Mouse (Mus musculus) R1 (cell line): ENCODE measurements around the gene Hira.
"Not testable (repeated sequence)": the region's sequence is repeated elsewhere in the genome, so short reads cannot be mapped to it uniquely, and the experiment has no call there.

ENCODE experiments used
- DNase-seq: peaks from one replicate; pipeline ENCODE4 v3.0.0-alpha.2; 2018; ENCODE audit warnings: low read depth, low spot score

Hira gene

DNA sequence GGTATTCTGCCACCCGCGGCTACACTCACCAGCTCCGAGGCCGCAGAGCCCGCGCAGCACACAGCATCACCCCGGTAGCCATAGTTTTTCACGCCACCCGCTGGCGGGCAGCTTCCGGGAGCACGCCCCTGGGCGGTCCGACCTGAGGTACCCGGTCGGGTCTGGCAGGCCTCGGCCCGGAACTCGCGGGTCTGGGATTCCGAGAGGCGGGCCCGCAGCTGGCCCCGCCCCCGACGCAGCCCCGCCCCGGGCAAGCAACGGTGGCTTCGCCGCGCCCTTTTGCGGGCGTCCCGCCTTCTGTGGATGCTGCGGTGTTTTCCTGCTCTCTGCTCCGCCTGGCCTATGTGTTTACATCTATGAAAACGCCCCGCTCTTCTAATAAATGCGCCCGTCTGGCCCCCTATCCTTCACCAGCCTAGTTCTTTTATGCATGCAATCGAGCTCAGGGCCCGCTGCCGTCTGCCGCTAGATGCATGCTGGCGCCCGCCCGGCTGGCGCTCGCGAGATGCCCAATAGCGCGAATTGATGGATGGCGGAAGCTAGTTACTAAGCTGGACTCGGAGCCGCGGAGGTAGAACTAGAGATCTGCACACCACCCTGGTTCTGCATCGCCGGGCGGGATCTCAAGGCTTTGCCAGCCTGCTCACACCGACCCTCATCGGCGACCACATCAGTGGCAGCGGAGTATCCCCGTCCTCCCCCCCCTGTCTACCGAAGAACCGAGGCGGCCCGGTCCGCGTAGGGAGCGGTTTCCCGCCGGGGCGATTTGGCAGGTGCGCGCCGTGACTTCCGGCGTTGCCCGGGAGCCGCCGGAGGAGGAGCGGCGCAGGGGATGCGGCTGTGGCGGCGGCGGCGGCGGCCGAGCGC lies at the start of gene Hira, which contains the start of gene Mrpl40:
Hira (plus strand) TSS at position 596 of the 867 bp plus-strand sequence.
Mrpl40 (minus strand) TSS at position 421 of the 867 bp plus-strand sequence.
- DNase-seq, result peak; percentile 94

DNA sequence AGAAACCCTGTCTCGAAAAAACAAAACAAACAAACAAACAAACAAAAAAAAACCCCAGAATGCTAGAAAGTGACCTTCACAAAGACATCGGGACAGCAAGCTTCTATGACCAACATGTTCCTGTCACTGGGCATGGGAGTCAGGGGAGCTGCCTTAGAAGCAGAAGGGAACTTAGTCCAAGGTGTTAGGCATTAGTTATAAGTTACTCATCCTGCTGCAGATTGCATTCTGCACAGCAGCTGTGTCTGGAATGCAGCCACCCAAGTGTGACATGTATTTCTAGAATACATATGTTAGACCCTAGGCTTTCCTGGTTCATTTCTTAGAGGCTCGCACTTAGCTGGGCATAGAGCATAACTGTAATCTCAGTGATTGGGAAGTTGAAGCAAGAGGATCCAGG lies 48.2 kb upstream of the Hira start:
- DNase-seq, result no peak

DNA sequence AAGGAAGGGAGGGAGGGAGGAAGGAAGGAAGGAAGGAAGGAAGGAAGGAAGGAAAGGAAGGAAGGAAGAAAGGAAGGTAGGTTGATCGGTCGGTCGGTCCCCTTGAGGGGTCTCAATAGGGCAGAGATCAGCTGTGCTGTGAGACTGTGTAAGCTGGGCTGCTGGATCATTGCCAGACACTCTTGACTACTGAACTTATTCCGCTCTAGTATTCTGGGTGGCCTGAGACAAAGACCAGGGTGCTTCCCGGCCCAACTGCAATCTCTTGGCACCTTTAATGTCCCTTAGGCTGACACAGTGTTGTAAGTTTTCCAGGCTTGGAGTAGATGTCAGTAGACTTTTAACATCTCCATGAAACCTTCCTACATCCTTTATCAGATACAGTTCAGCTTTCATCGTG lies 47.7 kb upstream of the Hira start:
- DNase-seq, result no peak

DNA sequence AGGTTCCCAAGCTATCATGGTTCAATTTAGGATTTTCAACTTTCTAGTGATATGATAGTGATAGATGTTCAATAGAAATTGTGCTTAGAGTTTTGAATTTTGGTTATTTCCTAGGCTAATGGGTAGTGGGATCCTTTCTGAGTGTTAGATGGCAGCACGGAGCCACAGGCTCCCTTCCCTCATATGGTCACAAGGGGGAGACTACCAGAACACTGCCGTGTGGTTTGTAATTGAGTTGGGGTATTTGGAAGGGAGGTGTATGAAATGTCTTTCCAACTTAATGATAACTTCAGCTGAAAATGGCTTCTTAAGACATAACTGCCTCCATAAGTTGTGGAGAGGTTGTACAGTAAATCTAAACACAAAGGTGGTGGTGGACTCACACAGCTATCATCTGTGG lies 43.4 kb upstream of the Hira start:
- DNase-seq, result no peak

DNA sequence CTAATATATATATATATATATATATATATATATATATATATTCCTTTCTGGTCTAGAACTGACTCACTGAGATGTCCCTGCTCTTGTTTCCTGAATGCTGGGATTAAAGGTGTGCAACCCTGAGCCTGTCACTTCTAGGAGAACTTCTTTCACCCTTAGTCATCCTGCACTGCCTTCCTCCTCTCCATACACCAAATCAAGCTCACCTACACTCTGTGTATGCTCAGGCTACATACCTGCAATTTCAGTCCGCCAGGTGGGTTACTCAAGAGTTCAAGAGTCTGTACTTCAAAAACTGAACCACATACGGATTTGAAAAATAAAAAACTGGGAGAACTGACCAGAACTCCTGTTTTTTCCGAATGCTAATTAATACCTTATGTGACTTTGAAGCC lies 40.8 kb upstream of the Hira start:
- no peak for DNase-seq

DNA sequence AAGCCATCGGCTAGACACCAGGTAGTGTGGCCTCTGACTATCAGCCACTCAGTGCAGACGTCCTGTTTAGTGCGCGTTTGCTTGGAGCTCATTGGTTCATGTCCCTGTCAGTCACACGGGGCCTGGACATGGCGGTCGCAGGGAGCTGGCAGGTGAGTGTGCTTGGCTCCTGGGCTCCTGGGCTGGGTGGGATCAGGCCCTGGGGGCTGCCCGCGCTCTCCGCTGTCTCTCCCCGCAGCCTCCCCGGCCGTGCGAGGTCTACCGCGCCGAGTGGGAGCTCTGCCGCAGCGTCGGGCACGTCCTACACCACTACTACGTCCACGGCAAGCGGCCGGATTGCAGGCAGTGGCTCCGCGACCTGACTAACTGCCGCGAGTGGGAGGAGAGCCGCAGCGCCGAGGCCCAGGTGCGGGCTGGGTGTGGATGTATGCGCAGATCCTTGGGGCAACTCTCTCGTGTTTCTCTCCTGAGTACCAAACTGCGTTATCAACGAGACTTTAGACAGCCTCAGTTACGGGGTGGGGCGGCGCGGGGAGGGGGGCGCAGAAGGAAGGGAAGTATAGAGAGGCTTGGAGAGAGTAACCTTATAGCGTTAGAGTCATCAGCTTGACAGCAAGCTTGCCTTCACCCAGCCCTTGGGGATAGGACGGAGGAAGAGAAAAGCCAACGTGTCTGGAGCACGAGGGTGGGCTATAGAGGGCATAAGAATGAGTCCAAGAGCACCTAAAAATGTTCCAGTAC lies 40.2 kb upstream of the Hira start, which contains the start of the genes 2510002D24Rik and Gm28539:
2510002D24Rik (plus strand) TSS at position 111 of the 741 bp plus-strand sequence.
Gm28539 (plus strand) TSS at position 117 of the 741 bp plus-strand sequence.
- DNase-seq, result peak; percentile 99

DNA sequence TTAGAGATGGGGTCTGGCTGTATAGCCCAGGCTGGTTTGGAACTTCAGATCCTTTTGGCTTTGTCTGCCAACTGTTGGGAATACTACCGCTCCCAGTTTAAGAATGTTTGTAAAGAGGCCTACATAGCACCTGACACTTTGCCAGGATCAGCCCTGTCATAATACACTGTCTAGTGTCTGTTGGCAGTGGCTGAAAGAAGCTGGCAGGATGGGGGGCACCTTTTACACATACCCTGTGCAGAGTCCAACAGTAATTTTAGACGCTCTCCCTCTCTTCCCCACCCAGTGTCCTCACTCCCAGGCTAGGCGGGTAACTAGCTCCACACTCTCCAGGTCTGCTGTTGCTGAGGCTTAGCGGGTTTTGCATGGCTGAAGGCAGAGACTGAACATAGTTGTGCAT lies 38.5 kb upstream of the Hira start:
- no peak for DNase-seq

DNA sequence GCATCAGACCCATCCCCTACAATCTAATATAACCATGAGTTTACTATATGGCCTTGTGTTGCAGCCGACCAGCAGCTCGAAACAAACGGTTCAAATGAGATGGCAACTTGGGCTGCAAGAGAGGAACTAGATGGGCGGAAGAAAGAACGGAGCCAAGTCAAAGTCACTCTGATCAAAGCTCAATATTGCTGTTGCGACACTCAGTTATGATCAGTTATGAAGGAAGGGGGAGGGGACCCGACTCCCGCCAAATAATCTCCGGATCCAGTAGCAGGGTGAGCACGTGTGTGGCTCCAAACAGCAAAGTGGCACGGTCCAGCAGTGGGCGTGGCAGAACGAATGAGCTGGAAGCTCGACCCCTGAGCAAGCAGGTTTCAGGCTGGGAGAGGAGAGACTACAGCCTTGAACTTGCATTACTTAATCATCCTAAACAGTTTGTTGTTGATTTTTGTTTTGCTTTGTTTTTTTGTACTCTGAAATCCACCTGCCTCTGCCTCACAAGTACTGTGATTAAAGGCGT lies 30.5 kb upstream of the Hira start:
- DNase-seq, result peak; percentile 62

DNA sequence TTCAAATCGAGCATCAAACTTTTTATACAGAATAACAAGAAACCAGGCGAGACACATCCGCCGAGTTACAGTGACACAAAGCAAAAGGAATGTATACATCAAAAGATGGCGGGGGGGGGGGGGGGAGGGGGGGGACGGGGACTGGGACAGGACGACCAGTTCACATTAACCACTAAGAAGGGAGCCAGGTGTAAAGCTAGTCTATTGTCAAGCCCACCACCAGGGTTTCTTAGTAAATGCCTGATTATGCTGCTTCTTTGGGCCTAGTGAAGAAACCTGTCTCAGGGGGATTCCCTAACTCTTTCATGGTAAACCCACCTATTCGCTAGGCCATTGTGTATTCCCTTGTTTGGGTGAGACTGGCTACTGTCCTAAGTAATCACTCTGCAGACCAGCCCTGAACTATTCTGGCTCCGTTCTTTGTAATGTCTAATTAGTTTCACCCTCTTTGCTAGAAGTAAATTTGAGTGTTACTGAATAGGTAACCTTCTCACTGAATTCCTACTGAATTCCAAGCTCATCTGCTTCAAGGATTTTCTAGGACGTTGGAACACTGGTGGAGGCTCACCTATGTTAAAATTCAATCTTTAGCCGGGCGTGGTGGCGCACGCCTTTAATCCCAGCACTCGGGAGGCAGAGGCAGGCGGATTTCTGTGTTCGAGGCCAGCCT lies 27.2 kb upstream of the Hira start:
- DNase-seq, result peak; percentile 63

DNA sequence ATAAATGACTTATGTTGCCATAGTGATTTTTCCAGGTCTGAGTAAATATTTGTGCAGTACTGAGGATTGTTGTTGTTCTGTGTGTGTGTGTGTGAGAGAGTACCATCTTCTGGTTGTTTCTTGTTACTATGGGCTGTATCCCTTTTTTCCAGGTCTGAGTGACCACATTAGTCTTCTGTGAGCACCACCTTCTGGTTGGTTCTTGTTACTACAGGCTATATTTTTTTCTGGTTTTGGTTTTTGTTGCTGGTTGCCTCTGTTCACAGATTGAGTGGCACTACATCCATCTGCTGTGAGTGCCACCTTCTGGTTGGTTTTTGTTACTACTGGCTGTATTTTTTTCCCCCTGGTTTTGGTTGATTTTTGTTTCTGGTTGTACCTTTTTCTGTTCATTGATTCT lies 18.3 kb upstream of the Hira start:
- peak; percentile 93 for DNase-seq

DNA sequence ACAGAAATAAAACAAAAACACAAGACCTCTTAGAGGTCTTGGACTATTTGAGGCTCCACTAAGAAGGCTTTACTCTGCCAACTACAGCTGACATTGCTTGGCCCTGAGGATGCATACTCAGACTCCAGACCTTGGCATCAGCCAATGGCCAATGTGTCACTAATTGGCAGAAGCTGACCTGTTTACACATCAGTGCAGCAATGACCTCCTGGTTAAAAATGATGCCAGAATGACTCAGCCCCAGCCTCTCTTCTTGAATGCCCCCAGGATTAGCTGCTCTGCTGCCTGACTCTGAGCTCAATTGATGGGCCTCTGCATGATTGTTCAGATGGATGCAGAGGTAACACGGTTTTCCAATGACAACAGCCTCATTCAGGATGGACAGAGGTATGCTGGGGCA lies 16.7 kb upstream of the Hira start:
- no peak for DNase-seq

DNA sequence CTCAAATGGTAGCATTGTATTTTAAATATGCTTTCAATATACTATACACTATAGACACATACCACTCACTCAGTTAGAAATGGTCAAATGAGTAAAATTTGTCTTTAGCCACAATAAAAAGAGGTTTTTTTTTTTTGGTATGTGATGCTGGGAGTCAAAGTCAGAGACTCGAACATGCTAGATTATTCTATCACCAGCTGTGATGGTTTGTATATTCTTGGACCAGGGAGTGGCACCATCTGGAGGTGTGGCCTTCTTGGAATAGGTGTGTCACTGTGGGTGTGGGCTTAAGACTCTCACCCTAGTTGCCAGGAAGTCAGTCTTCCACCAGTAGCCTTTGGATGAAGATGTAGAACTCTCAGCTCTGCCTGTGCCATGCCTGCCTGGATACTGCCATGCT lies 6.3 kb upstream of the Hira start:
- DNase-seq, result not testable (repeated sequence)

DNA sequence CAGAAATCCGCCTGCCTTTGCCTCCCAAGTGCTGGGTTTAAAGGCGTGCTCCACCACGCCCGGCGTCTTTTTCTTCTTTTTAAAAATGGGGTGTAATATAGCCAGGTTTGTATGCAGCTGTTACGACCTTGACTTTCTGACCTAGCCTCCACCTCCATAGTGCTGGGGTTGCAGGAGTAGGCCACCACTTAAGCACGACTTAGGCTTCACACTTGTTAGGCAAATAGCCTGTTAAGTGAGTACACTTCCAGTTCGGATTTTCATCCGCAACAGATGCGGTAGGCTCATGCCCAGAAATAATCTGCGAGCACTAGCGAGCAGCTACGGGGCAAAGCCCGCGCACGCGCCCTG lies 771 bp upstream of the Hira start:
- no peak for DNase-seq

DNA sequence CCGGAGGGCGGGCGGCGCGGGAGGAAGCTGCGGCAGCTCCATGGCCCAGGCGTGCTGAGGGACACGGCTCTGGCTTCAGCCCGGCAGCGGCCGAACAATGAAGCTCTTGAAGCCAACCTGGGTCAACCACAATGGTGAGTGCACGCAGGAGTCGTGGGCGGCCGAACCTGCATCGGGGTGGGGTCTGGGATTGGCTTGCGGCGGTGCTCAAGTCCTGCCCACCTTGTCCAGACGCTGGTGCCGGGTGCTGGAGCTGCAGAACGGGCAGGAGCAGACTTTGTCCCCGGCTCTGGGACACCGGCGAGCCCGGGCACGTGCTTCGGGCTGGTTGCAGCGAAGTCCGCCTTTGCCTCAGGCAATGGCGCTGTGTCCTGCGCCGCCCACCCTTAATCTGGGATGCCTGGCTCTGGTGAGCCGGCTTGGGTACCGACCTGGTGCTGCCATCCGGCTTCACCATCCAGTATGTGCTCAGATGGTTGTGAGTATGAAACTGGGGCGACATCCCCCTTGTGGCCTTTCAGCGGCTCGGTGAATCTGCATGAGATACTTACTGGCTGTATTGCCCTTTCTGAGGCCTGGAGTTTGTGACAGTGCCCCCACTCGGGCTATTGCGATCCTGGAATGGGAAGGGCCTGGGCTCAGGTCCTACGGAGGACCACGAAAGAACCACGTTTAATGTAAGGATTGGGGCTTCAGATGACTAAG lies 701 bp downstream of the Hira start:
- DNase-seq, result peak; percentile 90

DNA sequence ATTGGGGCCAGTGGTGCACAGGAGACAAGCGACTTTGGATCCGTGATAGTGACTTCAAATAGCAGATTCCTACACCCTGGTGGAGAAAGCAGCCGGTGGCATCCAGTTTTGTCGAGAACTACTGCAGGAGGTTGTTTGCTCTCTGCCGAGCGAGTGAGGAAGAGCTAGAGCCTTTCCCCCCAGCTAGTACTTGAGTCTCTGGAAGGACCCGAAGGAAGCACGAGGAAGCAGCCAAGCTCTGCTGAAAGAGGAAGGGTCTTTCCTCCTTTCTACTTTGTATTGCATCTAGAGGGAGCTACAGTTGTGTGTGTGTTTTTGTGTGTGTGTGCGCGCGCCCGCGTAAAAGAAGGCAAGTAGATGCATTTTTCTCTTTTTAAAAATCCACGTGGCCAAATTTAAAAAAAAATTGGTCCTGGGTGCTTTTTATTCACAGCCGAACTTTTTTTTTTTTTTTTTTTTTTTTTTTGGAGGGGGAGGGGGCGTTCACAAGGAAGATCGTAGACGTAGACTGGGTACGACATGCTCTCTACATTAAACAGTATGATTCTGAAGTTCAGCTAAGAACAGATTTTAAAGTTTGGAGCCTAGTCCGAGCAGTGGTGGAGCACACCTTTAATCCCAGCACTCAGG lies 1.4 kb downstream of the Hira start:
- DNase-seq, result no peak

DNA sequence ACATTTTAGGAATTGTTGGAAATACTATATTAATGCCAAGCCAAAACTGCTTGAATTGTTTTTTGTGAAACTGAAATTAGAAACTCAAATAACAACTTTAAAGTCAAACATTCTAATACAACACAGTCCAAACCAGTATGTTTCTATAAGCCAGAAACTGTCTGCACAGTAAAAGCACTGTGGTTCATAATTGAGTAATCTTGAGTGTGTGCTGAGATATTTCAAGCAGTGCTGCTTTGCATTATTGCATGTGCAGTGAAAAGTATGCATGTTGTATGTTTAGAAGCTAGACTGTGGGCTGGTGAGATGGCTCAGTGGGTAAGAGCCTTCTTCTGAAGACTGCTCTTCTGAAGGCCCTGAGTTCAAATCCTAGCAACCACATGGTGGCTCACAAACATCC lies 7.2 kb downstream of the Hira start:
- no peak for DNase-seq

DNA sequence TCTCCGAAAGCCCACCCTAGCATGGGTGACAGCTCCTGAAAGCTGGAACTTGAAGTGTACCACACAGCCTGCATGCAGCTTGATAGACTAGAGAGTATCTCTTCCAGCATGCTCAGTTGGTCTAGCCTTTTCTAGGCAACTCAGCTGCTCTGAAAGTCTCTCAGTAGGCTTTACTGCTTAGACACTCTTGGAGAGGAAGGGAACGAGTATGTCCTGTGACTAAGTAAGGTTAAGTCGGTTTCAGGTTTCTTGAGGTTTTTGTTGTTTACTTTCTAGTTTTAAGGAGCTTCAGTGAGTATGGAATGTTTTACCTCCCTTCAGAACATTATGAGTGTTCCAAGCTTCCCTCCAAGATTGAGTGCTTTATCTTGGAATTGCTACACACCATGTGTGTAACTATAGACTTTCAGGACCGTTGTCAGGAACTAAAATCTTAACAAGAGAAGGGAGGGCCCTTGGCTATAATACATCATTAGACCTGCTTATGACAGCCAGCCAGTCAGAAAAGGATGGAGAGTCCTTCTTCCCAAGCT lies 17.1 kb downstream of the Hira start:
- no peak for DNase-seq

DNA sequence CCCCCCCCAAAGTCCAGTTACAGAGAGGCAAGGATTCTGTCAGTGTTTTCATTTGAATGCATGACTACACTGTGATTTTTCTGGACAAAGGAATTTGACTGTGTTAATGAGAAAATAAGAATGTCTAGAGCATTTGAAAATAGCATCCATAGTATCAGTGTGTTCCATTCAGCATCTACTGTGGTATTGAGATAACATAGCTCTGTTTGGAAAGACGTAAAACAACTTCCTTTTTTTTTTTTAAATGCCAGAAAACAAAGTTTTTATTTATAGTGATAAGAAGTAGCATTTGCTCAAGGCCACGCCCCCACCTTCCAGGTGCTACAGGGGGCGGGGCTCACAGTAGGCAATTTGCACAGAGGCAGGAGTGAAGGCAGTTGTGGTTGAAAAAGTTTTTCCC lies 18.4 kb downstream of the Hira start:
- no peak for DNase-seq

DNA sequence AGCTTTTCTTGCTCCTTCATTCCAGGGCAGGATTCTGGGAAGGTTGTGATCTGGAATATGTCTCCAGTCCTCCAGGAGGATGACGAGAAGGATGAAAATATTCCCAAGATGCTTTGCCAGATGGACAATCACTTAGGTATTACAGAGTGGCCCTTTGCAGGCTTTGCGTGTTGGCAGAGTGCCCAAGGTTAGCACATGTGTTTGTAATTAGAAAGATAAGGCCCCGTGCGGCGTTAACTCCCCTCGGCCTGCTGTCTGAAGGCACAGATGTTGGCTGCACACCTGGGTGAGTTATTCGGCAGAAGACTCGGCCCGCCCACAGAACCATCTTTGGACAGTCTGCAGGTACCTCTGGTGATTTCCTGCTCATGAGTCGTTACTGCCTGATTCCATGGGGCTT lies 19.6 kb downstream of the Hira start:
- DNase-seq, result no peak

DNA sequence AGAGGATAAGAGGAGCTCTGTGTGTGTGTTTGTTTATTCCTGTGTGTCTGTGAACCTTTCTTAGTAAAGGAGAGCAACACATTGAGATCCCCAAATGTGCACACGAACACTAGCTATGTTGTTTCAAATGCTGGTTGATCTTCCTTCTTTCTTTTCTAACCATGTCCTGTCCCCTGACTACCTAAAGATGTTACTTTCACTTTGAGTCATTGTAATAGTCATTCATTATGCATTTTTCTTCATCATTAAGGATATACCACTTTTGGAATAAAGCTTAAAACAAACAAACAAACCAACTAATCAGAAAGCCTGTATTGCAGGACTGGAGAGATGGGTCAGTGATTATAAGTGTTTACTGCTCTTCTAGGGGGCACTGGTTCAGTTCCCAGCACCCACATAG lies 28.8 kb downstream of the Hira start:
- DNase-seq, result no peak

DNA sequence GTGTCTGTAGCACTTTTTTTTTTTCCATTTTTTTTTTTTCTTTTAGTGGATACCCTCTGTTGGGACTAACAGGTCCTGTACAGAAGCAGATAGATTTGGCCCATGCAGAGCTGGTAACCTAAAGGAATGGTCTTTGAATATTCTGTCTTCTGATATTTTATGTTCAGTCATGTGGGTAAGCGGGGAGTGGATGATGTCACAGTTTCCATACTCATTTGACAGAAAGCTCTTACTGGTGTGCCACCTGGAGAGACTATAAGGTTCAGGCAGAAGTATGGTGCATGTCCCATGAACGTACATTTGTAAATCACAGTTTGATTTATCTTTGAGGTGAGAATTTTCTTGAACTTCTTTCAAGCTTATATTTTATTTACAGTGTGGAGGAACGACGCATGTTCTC lies 39.2 kb downstream of the Hira start:
- DNase-seq, result no peak
